Mouse (Mus musculus) frontal cortex, adult (tissue): ENCODE results near the gene Colq.
"Not testable (repeated sequence)": the region's sequence is repeated elsewhere in the genome, so short reads cannot be mapped to it uniquely, and the experiment has no call there.

ENCODE experiments used
- ATAC-seq: cut with Nextera tagmentation; 2 replicates; pipeline ENCODE4 v1.9.2; 2017; ENCODE audit warnings: mild to moderate bottlenecking, moderate library complexity, mixed read lengths; ENCODE audit not compliant: low TSS enrichment

Colq gene

DNA sequence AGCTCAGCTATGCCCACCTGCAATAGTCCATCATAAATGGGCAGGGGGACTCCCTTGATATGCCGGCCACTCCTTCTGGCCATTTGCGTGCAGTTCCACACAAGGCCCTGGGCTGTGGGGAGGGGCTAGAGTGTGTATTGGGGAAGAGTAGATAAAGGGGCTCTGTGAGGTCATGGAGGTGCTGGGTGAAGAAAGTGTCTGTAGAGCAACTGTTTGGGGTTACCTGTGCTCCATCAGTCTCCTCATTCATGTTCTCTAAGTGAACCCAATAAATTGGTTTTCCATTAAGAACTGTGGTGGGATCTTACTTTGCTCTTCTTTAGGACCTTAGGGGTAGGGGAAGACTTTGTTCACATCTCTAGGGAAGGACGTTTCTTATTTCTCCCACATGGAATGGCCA, at the start of gene Colq:
Gene Colq, minus strand, starts transcription at position 101 of the 400 bp plus-strand sequence.
- ATAC-seq: no peak

GRCm38 (mm10) chr14:31640346-31640889, 49.3 kb upstream of the Colq start, which contains the start of gene Gm49387:
Gm49387 (minus strand) TSS chr14:31640878.
- peak; percentile 15; the same call in 1 of the 2 replicates for ATAC-seq

DNA sequence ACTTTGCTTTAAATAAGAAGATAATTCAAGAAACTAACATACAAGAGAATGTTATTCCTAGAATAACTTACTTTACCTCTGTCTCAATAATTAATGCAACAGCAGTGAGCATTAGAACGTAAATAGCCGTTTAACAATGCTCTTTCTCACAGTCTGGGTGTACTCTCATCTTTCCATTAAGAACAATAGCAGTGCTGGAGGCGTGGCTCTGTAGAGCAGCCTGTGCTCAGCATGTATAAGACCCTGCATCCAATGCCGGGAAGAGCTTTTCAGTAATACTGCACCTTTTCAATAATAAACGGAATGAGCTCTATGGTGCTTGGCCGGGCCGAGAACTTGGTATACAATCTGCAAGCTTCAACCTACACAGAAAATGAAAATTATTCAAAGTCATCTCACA, 39.5 kb upstream of the Colq start:
- ATAC-seq: no peak

DNA sequence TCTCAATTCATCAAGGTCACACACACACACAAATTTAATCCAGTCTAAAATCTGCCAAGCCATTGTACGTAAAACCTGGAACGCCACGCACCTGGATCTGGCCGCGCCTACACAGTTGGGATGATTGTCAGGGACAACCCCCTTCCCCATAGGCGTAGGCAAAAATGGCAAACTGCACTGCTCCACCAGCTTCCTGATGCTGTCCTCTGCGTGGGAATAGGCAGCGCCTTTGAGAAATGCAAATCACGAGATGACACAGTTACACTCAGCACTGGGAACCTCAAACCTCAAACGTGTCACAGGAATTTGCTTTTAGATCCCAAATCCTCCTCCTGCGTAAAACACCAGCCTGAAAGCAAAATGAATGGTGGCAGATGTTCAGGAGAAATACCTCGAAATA, 31.6 kb upstream of the Colq start:
- peak; percentile 98 for ATAC-seq

- ATAC-seq: no peak
Measured at GRCm38 (mm10) chr14:31620591-31621223, 29.6 kb upstream of the Colq start.

- no peak for ATAC-seq
Measured at GRCm38 (mm10) chr14:31617997-31618396, 26.9 kb upstream of the Colq start.

GRCm38 (mm10) chr14:31617204-31617603, 26.1 kb upstream of the Colq start:
- peak; percentile 95 for ATAC-seq

DNA sequence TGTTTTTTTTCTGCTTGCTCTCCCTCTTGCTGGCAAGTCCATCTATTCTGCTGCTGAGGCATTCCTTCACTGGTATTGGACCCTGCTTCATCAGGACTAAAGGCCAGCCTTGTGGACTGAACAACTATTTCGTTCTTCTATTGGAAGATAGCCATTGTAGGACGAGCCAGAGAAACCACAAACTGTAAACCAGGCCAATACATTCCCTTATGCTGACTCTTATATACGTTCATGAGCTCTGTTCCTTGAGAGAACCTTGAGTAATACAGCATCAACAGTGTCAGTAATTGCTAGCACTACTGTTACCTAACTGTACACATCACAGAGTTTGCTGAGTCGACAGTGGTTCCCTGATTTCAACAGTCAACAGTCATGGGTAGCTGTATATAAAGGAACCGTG, 22.5 kb upstream of the Colq start:
- no peak for ATAC-seq

GRCm38 (mm10) chr14:31611986-31612385, 20.8 kb upstream of the Colq start:
- ATAC-seq: no peak

DNA sequence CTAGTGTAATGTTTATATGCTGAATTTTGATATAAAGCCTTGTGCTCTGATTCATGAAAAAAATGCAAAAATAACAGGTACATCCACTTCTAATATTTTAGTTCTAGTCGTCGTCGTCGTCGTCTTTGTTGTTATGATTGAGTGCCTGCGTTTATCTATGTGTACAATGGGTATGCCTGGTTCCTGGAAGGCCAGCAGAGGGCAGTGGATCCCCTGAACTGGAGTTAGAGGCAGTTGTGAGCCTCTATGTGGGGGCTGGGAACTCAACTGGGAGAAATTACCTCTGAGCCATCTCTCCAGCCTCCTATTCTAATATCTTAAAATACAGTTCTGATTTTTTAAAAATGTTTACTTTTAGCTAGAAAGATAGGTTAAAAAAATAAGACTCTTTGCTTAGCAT, 14.4 kb upstream of the Colq start:
- no peak for ATAC-seq

GRCm38 (mm10) chr14:31604916-31605315, 13.8 kb upstream of the Colq start:
- ATAC-seq: no peak

- not testable (repeated sequence) for ATAC-seq
Measured at GRCm38 (mm10) chr14:31602616-31602979, 11.5 kb upstream of the Colq start.

DNA sequence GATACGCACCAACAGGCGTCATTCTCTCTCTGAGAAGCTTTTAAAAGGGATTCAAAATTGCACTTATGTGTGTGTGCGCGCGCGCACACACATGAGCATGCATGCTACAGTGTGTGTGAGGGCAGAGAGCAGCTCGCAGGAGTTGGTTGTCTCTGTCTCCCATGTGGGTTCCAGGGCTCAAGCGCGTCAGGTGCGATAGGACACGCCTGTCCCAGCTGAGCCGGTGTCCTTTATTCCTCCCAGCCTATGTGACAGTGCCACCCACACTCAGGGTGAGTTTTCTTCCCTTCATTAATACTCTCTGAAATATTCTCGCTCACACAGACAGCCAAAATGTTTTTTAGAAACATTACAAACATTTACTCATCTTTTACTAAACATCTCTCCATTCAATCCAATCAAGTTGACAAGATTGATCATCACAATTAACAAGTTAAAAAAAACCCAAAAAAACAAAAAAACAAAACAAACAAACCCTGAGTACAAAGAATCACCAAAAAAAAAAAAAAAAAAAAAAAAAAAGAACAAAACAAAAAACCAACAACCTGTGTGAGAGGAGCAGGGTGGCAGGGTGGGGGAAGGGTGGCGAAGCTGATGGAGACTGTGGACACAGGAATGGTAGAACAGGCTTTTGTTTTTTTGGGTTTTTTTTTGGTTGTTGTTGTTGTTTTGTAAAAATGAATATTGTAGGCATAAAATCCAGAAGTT, 10.9 kb upstream of the Colq start:
- ATAC-seq: no peak

- ATAC-seq: no peak
Measured at GRCm38 (mm10) chr14:31597446-31597845, 6.3 kb upstream of the Colq start.

DNA sequence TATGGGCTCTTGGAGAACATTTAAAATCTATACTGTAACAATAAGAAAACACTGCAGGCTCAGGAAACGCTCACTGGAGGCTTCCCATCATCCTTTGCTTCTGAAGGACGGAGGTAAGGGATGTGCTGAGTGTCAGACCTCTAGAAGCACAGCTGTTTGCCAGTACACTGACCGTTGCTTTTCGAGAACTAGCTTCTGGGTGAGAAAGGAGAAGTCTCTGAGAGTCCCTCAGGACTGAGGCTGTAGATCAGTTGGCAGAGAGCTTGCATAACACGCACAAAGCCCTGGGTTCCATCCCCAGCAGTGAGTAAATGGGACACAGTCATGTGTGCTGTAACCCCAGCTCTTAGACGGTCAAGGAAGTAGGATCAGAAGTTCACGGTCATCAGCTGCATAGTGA, 5.3 kb upstream of the Colq start:
- ATAC-seq: no peak

DNA sequence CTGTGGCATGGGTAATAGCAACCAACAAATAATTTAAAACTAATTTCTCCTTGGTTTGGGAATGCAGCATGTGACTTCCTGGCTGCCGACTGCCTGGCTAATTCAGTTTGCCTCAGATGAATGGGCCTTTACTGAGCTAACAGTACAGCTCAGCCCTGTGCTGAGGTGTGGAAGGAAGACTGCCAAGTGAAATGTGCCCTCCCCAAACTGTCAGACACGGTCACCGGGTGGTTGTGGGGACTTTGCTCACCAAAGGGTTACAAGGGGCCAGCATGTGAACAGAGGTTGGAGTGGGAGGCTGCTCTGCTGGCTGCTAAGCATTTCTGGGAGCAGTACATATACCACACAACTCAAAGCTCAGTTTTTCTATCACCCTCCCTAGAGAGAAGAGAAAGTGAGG, 3.5 kb upstream of the Colq start:
- no peak for ATAC-seq

DNA sequence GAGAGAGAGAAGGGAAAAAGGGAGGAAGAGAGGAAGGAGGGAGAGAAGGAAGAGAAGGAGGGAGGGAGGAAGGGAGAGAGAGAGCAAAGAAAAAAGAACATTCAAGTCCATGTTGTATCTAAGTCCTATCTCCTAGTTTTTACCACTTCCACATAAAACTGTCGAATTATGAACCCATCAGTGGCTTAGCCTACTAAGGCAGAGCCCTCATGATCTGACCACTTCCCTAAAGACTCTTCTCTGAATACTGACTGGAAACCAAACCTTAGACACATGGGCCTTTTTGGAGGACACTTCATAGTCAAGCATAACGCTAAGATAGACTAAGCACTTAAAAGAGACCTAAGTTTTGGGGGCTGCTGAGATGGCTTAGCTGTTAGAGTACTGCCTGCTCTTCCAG, 1.9 kb upstream of the Colq start:
- no peak for ATAC-seq

GRCm38 (mm10) chr14:31586451-31586850, 4.7 kb downstream of the Colq start:
- no peak for ATAC-seq

DNA sequence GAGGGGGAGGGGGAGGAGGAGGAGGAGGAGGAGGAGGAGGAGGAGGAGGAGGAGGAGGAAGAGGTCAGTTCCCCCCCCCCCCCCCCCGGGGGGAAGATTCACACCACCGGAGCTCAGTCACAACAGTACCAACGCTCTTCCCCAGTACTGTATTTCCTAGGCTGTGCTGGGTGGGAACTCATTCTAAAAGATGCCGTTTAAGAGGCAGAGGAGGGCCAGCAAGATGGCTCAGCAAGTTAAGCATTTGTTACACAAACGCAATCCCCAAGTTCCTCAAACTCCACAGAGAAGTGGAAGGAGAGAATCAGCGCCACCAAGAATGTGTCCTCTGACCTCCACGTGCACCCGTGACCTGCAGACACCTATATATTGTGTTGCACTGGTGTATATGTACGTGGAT, 8.1 kb downstream of the Colq start:
- ATAC-seq: no peak

GRCm38 (mm10) chr14:31577966-31578735, 13.0 kb downstream of the Colq start:
- no peak for ATAC-seq

DNA sequence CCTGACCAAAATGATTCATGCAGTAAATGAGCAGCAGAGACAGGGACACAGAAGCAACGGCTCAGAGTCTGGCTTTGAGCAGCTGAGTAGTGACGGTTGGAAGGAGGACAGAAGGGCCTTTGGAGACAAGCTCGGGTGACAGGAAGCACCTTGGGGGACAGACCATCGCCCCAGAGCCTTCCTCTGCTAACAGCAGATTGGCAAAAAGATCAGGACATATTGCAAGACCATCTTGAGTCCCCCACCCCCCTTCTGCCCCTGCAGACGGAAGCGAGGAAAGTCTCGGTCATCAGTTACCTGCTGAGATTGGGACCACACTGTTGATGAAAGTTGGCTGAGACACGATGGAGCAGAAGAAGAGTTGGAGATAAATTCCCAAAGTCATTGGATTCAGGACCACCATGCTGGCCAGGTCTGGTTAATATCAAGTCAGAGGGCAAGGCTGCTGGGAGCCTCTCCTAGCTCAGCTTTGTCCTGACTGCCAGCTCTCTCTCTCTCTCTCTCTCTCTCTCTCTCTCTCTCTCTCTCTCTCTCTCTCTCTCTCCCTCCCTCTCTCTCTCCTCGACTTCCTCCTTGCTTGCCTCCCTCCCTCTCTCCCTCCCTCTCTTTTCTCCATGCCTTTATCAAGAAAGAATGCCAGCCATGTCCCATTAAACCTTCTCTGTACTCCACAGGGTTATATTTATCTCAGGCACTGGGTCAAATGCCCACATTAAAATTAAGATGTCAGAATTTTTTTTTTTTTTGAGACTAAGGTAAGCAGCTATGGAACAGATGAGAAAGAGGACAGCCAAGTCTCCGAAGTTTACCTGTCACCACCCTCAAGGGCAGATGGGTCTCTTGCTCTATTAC, 14.1 kb downstream of the Colq start:
- ATAC-seq: no peak

GRCm38 (mm10) chr14:31575866-31576265, 15.3 kb downstream of the Colq start:
- ATAC-seq: peak; percentile 84
